Mouse (Mus musculus) stomach, postnatal 0 days (tissue): Measurements from ENCODE around the gene Apobr. TPM values are rescaled to one million over a fixed set of nuclear protein-coding genes. Genes with fewer than 3 reads are reported as not detected.

Experiments
- ATAC-seq: fragments of 200-750 bp; cut with Nextera tagmentation; 2 replicates; pipeline ENCODE4 v1.8.0; 2017; ENCODE audit not compliant: low FRiP score, low TSS enrichment
- DNase-seq: peaks from one replicate; pipeline ENCODE4 v3.0.0-alpha.2; 2016; ENCODE audit warnings: low spot score
- H3K27ac ChIP-seq: fragments of 300-500 bp; sonication (generic); replicated peaks from 2 replicates; pipeline ENCODE4 v1.5.1; 2014; ENCODE audit warnings: mild to moderate bottlenecking, control low read depth
- H3K27me3 ChIP-seq: fragments of 300-500 bp; sonication (generic); 2 replicates; pipeline ENCODE4 v1.6.1; 2014; ENCODE audit warnings: low read length; ENCODE audit not compliant: control insufficient read depth, insufficient read depth
- H3K36me3 ChIP-seq: fragments of 300-500 bp; sonication (generic); 2 replicates; pipeline ENCODE4 v1.6.1; 2014; ENCODE audit warnings: low read length, mixed read lengths; ENCODE audit not compliant: control insufficient read depth, insufficient read depth
- H3K4me1 ChIP-seq: fragments of 300-500 bp; sonication (generic); replicated peaks from 2 replicates; pipeline ENCODE4 v1.6.1; 2014; ENCODE audit warnings: antibody characterized with exemption; ENCODE audit not compliant: control insufficient read depth, insufficient read depth
- H3K4me2 ChIP-seq: fragments of 300-500 bp; sonication (generic); replicated peaks from 2 replicates; pipeline ENCODE4 v1.6.1; 2014; ENCODE audit warnings: low read depth, mild to moderate bottlenecking, control low read depth, moderate library complexity
- H3K4me3 ChIP-seq: fragments of 300-500 bp; sonication (generic); 2 replicates; pipeline ENCODE4 v1.5.1; 2014; ENCODE audit warnings: low read depth, low read length, control low read depth
- H3K9ac ChIP-seq: fragments of 300-500 bp; sonication (generic); 2 replicates; pipeline ENCODE4 v1.6.1; 2014; ENCODE audit warnings: mild to moderate bottlenecking, low read length, control low read depth, mixed read lengths
- H3K9me3 ChIP-seq: fragments of 300-500 bp; sonication (generic); 2 replicates; pipeline ENCODE4 v1.6.1; 2016; ENCODE audit warnings: low read length; ENCODE audit not compliant: control insufficient read depth
- CTCF ChIP-seq: IDR thresholded peaks from 2 replicates; pipeline ENCODE4 v1.5.1; 2016; ENCODE audit warnings: antibody characterized with exemption, low read depth, mild to moderate bottlenecking, moderate library complexity
- EP300 ChIP-seq: optimal IDR thresholded peaks from 2 replicates; pipeline ENCODE3; 2016; ENCODE audit warnings: antibody characterized with exemption
- WGBS: fragments of 180-500 bp; shearing (Covaris S2); extraction: QIAGEN DNeasy Blood & Tissue Kit; methylation state at CpG from one replicate; pipeline ENCODE4 v1.1.7; 2014; 5-methylcytosine and 5-hydroxymethylcytosine counted together
- polyA plus RNA-seq: library from polyadenylated mRNA; unstranded; fragments of >200 nt; fragmentation: Nextera tagmentation; extraction: Ambion mirVana; gene quantifications from 2 replicates; pipeline ENCODE4 v1.2.1, GENCODE M21; 2015

Apobr gene
- polyA plus RNA-seq, result 0.46 and 0.56 TPM in 2 replicates

DNA sequence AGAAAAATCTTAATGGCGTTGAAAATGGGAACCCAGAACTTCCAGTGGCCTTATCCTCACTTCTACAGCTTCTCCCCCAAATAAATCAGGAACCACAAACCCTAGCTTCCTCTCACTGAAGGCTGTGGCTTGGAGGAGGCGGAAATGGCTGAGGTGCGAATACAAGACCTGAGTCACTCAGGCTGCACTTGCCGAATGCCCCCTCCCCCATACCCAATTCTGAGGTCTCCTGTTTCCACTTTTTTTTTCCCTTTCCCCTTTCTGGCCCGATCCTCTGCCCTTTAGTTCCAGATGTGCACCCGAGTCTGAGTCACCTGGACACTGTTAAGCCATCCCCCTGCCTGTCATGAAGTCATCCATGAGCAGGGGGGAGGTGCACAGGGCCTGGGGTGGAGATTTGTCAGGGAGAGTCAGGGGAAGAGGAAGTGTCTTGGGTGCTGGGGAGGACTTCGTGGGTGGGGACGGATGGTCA, at the start of gene Apobr:
Apobr (plus strand) TSS at position 437 of the 472 bp plus-strand sequence.
- no peaks in the 10 kb centered on the region for H3K27me3 ChIP-seq
- H3K27ac ChIP-seq, result no peak within 1 kb of the TSS; the same call in 1 of the 2 replicates
- ATAC-seq (no peak), DNase-seq (no peak)
- H3K4me2 ChIP-seq, result peak within 1 kb of the TSS; percentile 88
- H3K4me3 ChIP-seq, result peak within 1 kb of the TSS; percentile 53; the same call in 1 of the 2 replicates
- no peak for TF ChIP-seq CTCF
- no peak for TF ChIP-seq EP300
- WGBS, result 84% methylated on average over 8 of the region's 8 CpGs
- H3K36me3 ChIP-seq, result no peaks in the 10 kb centered on the region; the same call in 1 of the 2 replicates
- H3K9me3 ChIP-seq, result no peaks in the 10 kb centered on the region
- H3K9ac ChIP-seq, result peak within 1 kb of the TSS; percentile 71; the same call in 1 of the 2 replicates
- no peaks in the 10 kb centered on the region for H3K4me1 ChIP-seq

DNA sequence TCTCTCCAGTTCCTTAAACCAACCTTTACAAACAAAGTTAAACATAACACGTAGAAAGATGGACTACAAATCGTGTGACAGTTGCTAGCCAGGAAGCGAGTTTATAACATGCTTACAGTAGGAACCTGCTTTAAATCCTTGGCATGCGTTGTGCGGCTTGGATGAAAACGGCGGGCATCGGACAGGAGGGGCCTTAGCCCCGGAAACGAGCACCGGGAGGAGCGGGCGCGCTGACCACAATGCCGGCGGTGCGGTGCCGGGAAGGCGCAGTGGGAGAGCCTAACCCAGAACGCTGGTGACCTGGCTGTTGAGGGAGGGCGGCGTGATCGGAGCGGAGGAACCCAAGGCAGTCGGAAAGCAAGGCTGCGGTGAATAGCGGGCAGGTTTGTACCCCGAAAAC, 49.0 kb upstream of the Apobr start:
- Histone ChIP-seq H3K36me3 (no peaks in the 10 kb centered on the region), H3K4me2 (peak overlapping the region; percentile 80), H3K4me1 (no peaks in the 10 kb centered on the region), H3K27me3 (no peaks in the 10 kb centered on the region), H3K27ac (no peak overlapping the region), H3K9ac (peak overlapping the region; percentile 57), H3K4me3 (peak overlapping the region; percentile 44), H3K9me3 (no peaks in the 10 kb centered on the region)
- no peak for ATAC-seq
- no peak for TF ChIP-seq CTCF
- no peak for TF ChIP-seq EP300
- under 1% methylated on average over 28 of the region's 28 CpGs for WGBS
- peak; percentile 53 for DNase-seq

DNA sequence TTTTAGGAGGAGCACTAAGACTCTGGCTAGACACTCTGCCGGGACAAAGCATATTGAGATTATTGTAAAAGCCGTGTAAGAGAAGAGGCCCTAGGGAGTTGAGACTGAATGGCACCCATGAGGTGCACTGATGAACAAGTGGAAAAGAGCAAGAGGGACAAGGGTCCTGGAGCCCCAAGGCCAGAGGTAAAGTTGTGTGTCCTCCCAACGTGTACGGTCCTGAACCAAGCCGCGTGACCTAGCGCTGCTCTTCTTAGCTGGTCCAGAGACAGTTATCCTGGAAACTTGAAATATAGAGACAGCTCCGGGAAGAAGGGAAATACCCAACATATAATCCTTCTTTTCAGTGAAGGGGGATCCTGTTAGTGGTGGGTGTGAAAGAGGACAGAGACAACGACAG, 48.3 kb upstream of the Apobr start:
- H3K9ac ChIP-seq, result no peak overlapping the region
- ATAC-seq, result no peak
- DNase-seq, result no peak
- no peaks in the 10 kb centered on the region for H3K9me3 ChIP-seq
- no peaks in the 10 kb centered on the region for H3K27me3 ChIP-seq
- 59% methylated on average over 9 of the region's 9 CpGs for WGBS
- H3K27ac ChIP-seq, result no peak overlapping the region
- peak overlapping the region; percentile 44 for H3K4me3 ChIP-seq
- H3K36me3 ChIP-seq, result no peaks in the 10 kb centered on the region
- no peaks in the 10 kb centered on the region for H3K4me1 ChIP-seq
- peak overlapping the region; percentile 80 for H3K4me2 ChIP-seq
- TF ChIP-seq CTCF (no peak), EP300 (no peak)

DNA sequence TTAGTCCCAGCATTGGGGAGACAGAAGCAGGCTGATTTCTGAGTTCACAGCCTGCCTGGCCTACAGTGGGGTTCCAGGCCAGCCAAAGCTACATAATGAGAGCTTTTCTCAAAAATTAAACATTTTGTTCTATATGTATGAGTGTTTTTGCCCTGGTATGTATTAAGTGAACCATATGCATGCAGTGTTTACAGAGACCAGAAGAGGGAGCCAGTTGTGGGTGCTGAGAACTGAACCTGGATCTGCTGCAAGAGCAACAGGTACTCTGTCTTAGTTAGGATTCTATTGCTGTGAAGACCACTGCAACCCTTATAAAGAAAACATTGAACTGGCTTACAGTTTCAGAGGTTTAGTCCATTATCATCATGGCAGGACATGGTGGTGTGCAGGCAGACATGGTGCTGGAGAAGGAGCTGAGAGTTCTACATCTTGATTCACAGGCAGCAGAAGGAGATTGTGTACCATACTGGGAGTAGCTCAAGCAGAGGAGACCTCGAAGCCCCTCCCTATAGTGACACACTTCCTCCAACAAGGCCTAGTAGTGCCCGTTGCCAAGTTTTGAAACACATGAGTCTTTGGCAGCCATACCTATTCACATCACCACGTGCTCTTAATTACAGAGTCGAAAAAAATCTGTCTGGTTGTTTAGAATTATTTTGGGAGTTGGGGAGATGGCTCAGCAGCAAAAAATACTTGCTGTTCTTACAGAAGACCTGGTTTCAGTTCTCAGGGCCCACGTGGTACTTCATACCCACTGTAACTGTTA, 46.7 kb upstream of the Apobr start:
- ATAC-seq, result no peak
- DNase-seq, result no peak
- Histone ChIP-seq H3K27me3 (no peaks in the 10 kb centered on the region), H3K4me3 (no peak overlapping the region), H3K27ac (no peak overlapping the region), H3K9me3 (no peaks in the 10 kb centered on the region), H3K9ac (no peak overlapping the region), H3K4me2 (no peak overlapping the region), H3K36me3 (no peaks in the 10 kb centered on the region), H3K4me1 (no peaks in the 10 kb centered on the region)
- 59% methylated on average over 5 of the region's 5 CpGs for WGBS
- peak; percentile 66 for TF ChIP-seq CTCF
- no peak for TF ChIP-seq EP300

DNA sequence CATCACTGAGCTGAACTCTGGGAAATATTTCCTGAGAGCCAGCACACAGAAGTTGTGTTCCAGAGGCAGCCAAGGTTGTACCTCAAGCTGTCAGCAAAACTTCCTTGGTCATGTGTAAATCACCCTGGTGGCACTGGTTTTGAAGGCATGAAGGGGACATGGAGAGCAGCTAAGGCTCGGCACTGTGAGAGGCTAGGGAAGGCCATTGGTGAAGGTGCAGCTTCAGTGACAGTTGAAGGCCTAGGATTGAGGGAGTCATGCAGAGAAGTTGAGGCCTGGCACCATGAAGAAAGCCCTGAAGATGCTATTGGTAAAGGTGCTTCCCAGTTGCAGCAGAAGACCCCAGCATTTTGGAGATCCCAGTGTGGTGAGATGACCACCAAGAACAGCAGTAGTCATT, 43.1 kb upstream of the Apobr start:
- 73% methylated on average over 1 of the region's 1 CpGs for WGBS
- no peaks in the 10 kb centered on the region for H3K27me3 ChIP-seq
- no peak overlapping the region for H3K27ac ChIP-seq
- H3K9me3 ChIP-seq, result no peaks in the 10 kb centered on the region
- H3K36me3 ChIP-seq, result peaks cover 6% of the 10 kb centered on the region
- H3K4me1 ChIP-seq, result no peaks in the 10 kb centered on the region
- H3K4me3 ChIP-seq, result no peak overlapping the region
- TF ChIP-seq EP300 (no peak), CTCF (no peak)
- ATAC-seq (no peak), DNase-seq (peak; percentile 4)
- no peak overlapping the region for H3K9ac ChIP-seq
- no peak overlapping the region for H3K4me2 ChIP-seq

DNA sequence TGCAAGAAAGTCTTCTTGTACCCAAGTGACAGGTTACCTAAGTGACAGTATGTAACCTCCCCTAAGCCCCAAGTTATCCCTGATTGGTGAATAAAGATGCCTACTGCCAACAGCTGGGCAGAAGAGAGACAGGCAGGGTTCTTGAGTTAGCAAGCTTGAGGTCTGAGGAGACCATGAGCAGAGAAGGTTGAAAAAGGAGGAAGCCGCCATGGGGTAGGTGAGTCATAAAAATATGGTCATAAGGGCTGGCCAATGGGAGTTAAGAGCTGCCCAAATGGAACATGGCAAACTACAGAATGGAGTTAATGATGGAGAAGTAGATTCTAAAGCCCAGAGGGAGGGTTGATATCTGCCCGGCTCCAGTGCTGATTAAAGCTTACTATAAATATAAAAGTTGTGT, 39.1 kb upstream of the Apobr start:
- ATAC-seq, result peak; percentile 43; the same call in 1 of the 2 replicates
- TF ChIP-seq EP300 (no peak), CTCF (no peak)
- H3K9ac ChIP-seq, result no peak overlapping the region
- no peak overlapping the region for H3K27ac ChIP-seq
- H3K27me3 ChIP-seq, result no peaks in the 10 kb centered on the region
- H3K4me3 ChIP-seq, result no peak overlapping the region
- H3K9me3 ChIP-seq, result no peaks in the 10 kb centered on the region
- 75% methylated on average over 2 of the region's 2 CpGs for WGBS
- H3K4me2 ChIP-seq, result no peak overlapping the region
- no peaks in the 10 kb centered on the region for H3K4me1 ChIP-seq
- DNase-seq, result no peak
- H3K36me3 ChIP-seq, result peaks cover 22% of the 10 kb centered on the region
